Mouse (Mus musculus) neural tube, embryonic 15.5 days (tissue): Measurements from ENCODE around the gene Eif4b. TPM values are rescaled to one million over a fixed set of nuclear protein-coding genes. Genes with fewer than 3 reads are reported as not detected.

ENCODE experiments used
- ATAC-seq: fragments of 200-750 bp; cut with Nextera tagmentation; 2 replicates; pipeline ENCODE4 v1.8.0; 2017; ENCODE audit warnings: mild to moderate bottlenecking, moderate TSS enrichment, moderate library complexity; ENCODE audit not compliant: low FRiP score
- H3K27ac ChIP-seq: fragments of 300-500 bp; sonication (generic); replicated peaks from 2 replicates; pipeline ENCODE4 v1.5.1; 2015; ENCODE audit warnings: mild to moderate bottlenecking, inconsistent platforms
- H3K27me3 ChIP-seq: fragments of 300-500 bp; sonication (generic); replicated peaks from 2 replicates; pipeline ENCODE4 v1.6.1; 2015; ENCODE audit warnings: inconsistent platforms
- H3K36me3 ChIP-seq: fragments of 300-500 bp; sonication (generic); 2 replicates; pipeline ENCODE4 v1.6.1; 2015; ENCODE audit warnings: inconsistent platforms
- H3K4me1 ChIP-seq: fragments of 300-500 bp; sonication (generic); 2 replicates; pipeline ENCODE4 v1.6.1; 2015; ENCODE audit warnings: inconsistent platforms
- H3K4me2 ChIP-seq: fragments of 300-500 bp; sonication (generic); 2 replicates; pipeline ENCODE4 v1.6.1; 2015; ENCODE audit warnings: inconsistent platforms, mild to moderate bottlenecking, moderate library complexity
- H3K4me3 ChIP-seq: fragments of 300-500 bp; sonication (generic); replicated peaks from 2 replicates; pipeline ENCODE4 v1.5.1; 2015; ENCODE audit warnings: mild to moderate bottlenecking, inconsistent platforms
- H3K9ac ChIP-seq: fragments of 300-500 bp; sonication (generic); replicated peaks from 2 replicates; pipeline ENCODE4 v1.6.1; 2015; ENCODE audit warnings: mild to moderate bottlenecking, inconsistent platforms
- H3K9me3 ChIP-seq: fragments of 300-500 bp; sonication (generic); replicated peaks from 2 replicates; pipeline ENCODE4 v1.6.1; 2016; ENCODE audit warnings: inconsistent platforms
- WGBS: fragments of 180-500 bp; shearing (Covaris S2); methylation state at CpG from one replicate; pipeline ENCODE4 v1.1.7; 2015; ENCODE audit warnings: mixed read lengths; 5-methylcytosine and 5-hydroxymethylcytosine counted together
- polyA plus RNA-seq: library from polyadenylated mRNA; unstranded; fragments of >200 nt; fragmentation: Nextera tagmentation; extraction: Ambion mirVana; gene quantifications from 2 replicates; pipeline ENCODE4 v1.2.1, GENCODE M21; 2015

The Eif4b gene
- polyA plus RNA-seq, 1 experiment from 2014 or later, result 72.6 TPM

DNA sequence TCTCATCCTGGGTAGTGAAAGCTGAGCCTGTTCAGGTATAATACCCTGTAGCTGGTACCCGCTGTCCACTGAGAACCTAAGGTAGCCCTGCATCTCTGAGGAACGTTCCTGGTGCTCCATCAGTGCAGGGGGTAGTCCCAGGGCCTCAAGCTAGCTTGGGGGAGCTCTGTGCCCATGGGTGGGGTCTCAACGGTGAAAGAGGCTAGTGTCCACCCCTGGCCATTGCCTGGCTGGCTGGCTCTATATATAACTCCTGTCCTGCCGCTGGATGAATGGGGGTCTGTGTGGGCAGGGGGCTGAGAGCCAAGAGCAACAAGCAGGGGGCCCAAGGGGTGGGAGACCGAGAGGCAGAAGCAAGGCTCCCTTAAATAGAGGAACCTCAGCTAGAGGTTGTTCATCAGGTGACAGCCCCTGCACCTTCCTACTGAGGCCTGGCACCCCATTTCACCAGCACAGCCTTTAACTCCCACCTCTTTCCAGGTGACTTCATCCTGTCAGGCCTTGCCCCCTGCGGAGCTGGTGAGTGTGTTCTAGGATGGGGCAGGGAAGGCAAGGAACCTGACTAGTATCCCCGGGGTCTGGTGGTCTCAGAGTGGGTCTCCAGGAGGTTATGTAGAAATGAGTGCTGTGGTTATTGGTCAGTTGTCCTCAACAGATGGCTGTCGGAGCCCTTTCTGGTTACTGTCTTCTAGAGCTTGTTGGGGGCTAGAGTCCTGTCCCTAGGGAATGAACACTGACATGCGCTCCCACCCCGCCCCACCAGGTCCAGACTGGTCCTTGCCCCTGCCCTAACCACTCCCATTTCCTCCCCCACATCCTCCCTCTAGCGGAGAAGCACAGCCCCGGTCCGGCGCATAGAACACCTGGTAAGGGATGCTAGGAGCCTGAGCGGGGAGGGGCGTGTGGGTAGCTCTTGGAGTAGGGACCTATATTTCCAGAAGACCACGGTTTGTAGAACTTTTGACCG, 32.5 kb downstream of the Eif4b start:
- peak overlapping the region; percentile 62 for H3K4me2 ChIP-seq
- WGBS, result 27% methylated on average over 18 of the region's 18 CpGs
- no peaks in the 10 kb centered on the region for H3K9me3 ChIP-seq
- no peaks in the 10 kb centered on the region for H3K36me3 ChIP-seq
- 0 out of 2 replicates have a peak, but pooled peaks have one; percentile 18 for ATAC-seq
- H3K27me3 ChIP-seq, result peaks cover 40% of the 10 kb centered on the region
- peaks cover 75% of the 10 kb centered on the region for H3K4me1 ChIP-seq
- peak overlapping the region; percentile 38 for H3K4me3 ChIP-seq
- H3K9ac ChIP-seq, result no peak overlapping the region
- H3K27ac ChIP-seq, result no peak overlapping the region

GRCm38 (mm10) chr15:102106754-102107456, 33.3 kb downstream of the Eif4b start:
- Histone ChIP-seq H3K4me1 (peaks cover 66% of the 10 kb centered on the region), H3K9ac (0 out of 2 replicates have a peak overlapping the region, but pooled peaks have one; percentile 17), H3K27ac (no peak overlapping the region), H3K36me3 (no peaks in the 10 kb centered on the region), H3K27me3 (peaks cover 33% of the 10 kb centered on the region), H3K9me3 (no peaks in the 10 kb centered on the region), H3K4me2 (peak overlapping the region; percentile 62), H3K4me3 (peak overlapping the region; percentile 38)
- peak; percentile 12; the same call in 1 of the 2 replicates for ATAC-seq
- WGBS, result 6% methylated on average over 38 of the region's 38 CpGs

DNA sequence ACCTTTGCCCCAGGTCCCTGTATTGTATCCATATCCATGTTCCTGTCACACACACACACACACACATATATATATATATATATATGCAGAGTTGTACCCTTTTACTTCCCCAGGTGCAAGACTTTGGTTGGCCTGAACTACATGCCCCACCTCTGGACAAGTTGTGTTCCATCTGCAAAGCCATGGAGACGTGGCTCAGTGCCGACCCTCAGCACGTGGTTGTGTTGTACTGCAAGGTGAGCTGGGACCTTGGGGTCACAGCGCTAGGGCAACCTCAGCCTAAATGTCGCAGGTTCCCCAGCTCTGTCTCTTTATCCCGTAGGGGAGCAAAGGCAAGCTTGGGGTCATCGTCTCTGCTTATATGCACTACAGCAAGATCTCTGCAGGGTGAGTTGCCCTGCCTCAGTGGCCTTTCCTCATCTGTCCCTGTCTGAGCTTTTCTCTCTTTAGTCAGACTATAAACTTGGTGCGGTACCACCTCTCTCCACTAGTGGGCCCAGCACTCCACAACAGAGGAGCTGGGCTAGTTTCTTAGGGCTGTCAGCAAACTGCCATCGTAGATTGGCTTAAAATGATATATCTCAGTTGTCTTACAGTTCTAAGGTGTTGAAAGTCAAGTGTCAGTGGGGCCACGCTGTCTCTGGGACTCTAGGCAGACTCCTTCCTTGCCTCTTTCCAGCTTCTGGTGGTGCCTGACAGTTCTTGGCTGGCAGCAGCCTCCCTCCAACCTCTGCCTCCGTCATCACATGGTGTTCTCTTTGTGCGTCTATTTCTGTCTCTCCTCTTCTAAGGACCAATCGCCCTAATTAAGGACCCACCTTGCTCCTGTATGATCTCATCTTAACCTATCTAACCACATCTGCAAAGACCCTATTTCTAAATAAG, 34.4 kb downstream of the Eif4b start:
- 39% methylated on average over 13 of the region's 13 CpGs for WGBS
- Histone ChIP-seq H3K36me3 (no peaks in the 10 kb centered on the region), H3K27me3 (peaks cover 24% of the 10 kb centered on the region), H3K27ac (no peak overlapping the region), H3K9me3 (no peaks in the 10 kb centered on the region), H3K4me1 (peaks cover 57% of the 10 kb centered on the region), H3K4me2 (peak overlapping the region; percentile 62), H3K4me3 (no peak overlapping the region), H3K9ac (no peak overlapping the region)
- no peak for ATAC-seq

DNA sequence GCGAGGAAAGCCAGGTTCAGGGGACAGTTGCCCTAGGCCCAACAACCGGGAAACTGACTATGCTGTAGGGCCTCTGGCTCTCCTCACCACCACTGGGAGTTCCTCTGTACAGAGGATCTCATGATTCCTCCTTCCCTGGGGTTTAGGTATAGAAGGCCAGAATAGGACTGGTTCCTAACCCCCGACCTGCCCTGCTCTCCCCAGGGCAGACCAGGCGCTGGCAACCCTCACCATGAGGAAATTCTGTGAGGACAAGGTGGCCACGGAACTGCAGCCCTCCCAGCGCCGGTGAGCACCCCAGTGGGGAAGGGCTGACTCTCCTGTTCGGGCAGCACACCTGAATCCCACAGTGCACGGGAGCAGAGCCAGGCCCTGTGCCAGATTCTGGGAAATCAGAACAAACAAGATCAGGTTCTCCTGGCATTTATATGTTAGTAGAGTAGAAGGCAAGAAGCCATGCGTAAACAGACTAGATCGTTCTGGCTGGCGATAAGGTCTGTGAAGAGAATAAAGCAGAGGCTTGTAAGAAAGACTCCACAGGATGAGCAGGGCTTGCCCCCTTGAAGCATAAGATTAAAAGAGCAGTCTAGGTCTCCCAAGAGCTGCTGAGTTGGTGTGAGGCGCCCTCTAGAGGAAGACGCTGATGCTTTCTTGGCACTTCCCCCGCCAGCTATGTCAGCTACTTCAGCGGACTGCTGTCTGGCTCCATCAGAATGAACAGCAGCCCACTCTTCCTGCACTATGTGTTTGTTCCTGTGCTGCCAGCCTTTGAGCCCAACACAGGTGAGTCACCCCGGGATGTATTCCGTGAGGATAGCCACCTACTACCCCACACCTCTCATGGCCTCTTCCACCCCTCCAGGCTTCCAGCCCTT, 35.3 kb downstream of the Eif4b start:
- Histone ChIP-seq H3K4me3 (no peak overlapping the region), H3K27me3 (peaks cover 21% of the 10 kb centered on the region), H3K9ac (no peak overlapping the region), H3K9me3 (no peaks in the 10 kb centered on the region), H3K36me3 (no peaks in the 10 kb centered on the region), H3K27ac (no peak overlapping the region), H3K4me1 (peaks cover 47% of the 10 kb centered on the region), H3K4me2 (no peak overlapping the region)
- 55% methylated on average over 18 of the region's 18 CpGs for WGBS
- ATAC-seq, result 0 out of 2 replicates have a peak, but pooled peaks have one; percentile 1

DNA sequence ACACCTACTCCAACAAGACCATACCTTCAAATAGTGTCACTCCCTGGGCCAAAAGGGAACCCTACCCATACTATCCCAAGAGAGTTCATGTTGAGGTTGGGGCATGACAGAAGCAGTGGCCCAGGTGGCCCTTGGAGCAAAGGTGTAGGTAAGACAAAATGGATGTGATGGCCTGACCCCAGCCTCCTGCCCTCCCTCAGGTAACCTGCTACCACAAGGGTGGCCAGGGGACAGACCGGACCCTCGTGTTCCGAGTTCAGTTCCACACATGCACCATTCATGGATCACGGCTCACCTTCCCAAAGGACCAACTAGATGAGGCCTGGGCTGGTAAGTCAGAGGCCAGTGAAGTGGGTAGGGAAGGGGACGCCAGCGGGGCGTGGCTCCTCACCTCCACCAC, 36.7 kb downstream of the Eif4b start:
- ATAC-seq, result no peak

DNA sequence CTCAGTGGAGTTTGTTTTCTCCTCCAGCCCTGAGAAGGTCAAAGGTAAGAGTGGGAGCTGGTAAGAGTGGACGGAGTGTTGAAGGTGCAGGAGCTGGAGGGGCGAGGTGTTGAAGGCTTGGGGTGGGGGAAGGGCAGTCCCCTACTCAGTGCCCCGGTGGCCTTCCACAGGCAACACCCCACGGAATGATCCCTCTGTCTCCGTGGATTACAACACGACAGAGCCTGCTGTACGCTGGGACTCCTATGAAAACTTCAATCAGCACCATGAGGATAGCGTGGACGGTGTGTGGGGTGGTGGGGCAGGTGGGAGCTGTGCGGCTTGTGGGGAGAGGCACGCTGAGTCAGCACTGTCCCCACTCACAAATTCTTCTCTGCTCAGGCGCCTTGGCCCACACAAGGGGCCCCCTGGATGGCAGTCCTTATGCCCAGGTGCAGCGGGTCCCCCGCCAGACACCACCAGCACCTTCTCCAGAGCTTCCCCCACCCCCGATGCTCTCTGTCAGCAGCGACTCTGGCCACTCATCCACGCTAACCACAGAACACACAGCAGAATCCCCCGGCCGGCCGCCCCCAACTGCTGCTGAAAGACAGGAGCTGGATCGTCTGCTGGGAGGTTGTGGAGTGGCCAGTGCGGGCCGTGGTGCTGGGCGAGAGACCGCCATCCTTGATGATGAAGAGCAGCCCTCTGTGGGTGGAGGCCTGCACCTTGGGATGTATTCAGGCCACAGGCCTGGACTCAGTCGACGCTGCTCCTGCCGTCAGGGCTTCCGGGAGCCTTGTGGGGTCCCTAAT, 37.3 kb downstream of the Eif4b start:
- no peaks in the 10 kb centered on the region for H3K9me3 ChIP-seq
- H3K36me3 ChIP-seq, result peaks cover 8% of the 10 kb centered on the region
- peaks cover 32% of the 10 kb centered on the region for H3K4me1 ChIP-seq
- H3K4me3 ChIP-seq, result no peak overlapping the region
- WGBS, result 80% methylated on average over 29 of the region's 29 CpGs
- peaks cover 12% of the 10 kb centered on the region for H3K27me3 ChIP-seq
- H3K27ac ChIP-seq, result no peak overlapping the region
- H3K4me2 ChIP-seq, result no peak overlapping the region
- ATAC-seq, result no peak
- H3K9ac ChIP-seq, result no peak overlapping the region

More for the DNA sequence above, 36.7 kb downstream of the Eif4b start:
- no peaks in the 10 kb centered on the region for H3K9me3 ChIP-seq
- H3K36me3 ChIP-seq, result 0 out of 2 replicates have a peak, but pooled peaks cover 1% of the 10 kb centered on the region
- no peak overlapping the region for H3K27ac ChIP-seq
- no peak overlapping the region for H3K9ac ChIP-seq
- peaks cover 19% of the 10 kb centered on the region for H3K27me3 ChIP-seq
- WGBS, result over 99% methylated on average over 7 of the region's 7 CpGs
- no peak overlapping the region for H3K4me3 ChIP-seq
- H3K4me1 ChIP-seq, result peaks cover 36% of the 10 kb centered on the region
- no peak overlapping the region for H3K4me2 ChIP-seq

DNA sequence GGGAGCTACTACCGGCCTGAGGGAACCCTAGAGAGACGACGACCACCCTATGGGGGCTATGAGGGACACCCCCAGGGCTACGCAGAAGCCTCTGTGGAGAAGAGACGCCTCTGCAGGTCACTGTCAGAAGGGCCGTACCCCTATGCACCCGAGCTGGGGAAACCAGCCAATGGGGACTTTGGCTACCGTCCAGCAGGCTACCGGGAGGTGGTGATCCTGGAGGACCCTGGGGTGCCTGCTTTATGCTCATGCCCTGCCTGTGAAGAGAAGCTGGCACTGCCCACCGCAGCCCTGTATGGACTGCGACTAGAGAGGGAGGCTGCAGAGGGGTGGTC, 37.9 kb downstream of the Eif4b start:
- no peak overlapping the region for H3K4me3 ChIP-seq
- ATAC-seq, result no peak
- no peak overlapping the region for H3K27ac ChIP-seq
- 78% methylated on average over 11 of the region's 11 CpGs for WGBS
- H3K4me2 ChIP-seq, result no peak overlapping the region
- H3K9me3 ChIP-seq, result no peaks in the 10 kb centered on the region
- H3K36me3 ChIP-seq, result peaks cover 11% of the 10 kb centered on the region
- H3K27me3 ChIP-seq, result peaks cover 7% of the 10 kb centered on the region; the same call in 1 of the 2 replicates
- peaks cover 32% of the 10 kb centered on the region for H3K4me1 ChIP-seq
- no peak overlapping the region for H3K9ac ChIP-seq

DNA sequence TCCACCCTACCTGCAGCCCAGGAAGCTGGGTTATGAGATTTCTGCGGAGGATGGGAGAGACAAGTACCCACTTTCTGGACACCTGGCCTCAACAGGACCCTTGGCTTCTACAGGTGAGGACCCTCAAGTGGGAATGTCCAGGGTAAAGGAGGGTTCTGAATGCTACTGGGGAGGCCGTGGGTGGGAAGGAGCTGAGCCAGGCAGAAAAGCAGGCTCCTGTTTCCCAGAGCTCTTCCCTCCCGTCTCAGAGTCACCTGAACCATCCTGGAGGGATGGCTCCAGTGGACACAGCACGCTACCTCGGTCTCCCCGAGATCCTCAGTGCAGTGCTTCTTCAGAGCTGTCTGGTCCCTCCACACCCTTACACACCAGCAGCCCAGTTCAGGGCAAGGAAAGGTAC, 38.6 kb downstream of the Eif4b start:
- Histone ChIP-seq H3K4me2 (no peak overlapping the region), H3K4me3 (no peak overlapping the region), H3K9me3 (no peaks in the 10 kb centered on the region), H3K27me3 (peaks cover 4% of the 10 kb centered on the region; the same call in 1 of the 2 replicates), H3K4me1 (peaks cover 31% of the 10 kb centered on the region), H3K9ac (no peak overlapping the region), H3K36me3 (peaks cover 18% of the 10 kb centered on the region), H3K27ac (no peak overlapping the region)
- ATAC-seq, result no peak
- WGBS, result 94% methylated on average over 6 of the region's 6 CpGs

DNA sequence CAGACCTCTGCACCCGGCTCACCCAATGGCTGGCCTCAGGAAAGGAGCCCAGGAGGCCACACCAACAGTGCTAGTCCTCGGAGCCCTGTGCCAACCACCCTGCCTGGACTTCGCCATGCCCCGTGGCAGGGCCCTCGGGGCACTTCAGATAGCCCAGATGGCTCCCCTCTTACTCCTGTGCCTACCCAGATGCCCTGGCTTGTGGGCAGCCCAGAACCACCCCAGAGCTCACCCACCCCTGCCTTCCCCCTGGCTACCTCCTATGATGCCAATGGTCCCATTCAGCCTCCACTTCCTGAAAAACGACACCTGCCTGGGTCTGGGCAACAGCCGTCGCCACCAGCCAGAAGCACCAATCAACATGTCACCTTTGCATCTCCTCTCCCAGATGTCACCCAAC, 39.3 kb downstream of the Eif4b start:
- no peak for ATAC-seq
- Histone ChIP-seq H3K27me3 (peaks cover 1% of the 10 kb centered on the region; the same call in 1 of the 2 replicates), H3K4me3 (no peak overlapping the region), H3K27ac (no peak overlapping the region), H3K4me2 (no peak overlapping the region), H3K36me3 (peaks cover 24% of the 10 kb centered on the region), H3K4me1 (peaks cover 29% of the 10 kb centered on the region), H3K9me3 (no peaks in the 10 kb centered on the region), H3K9ac (no peak overlapping the region)
- whole genome bisulfite sequencing, result 81% methylated on average over 8 of the region's 8 CpGs

GRCm38 (mm10) chr15:102113674-102114073, 40.1 kb downstream of the Eif4b start:
- WGBS, result 85% methylated on average over 4 of the region's 4 CpGs
- Histone ChIP-seq H3K9ac (no peak overlapping the region), H3K4me1 (peaks cover 30% of the 10 kb centered on the region), H3K9me3 (no peaks in the 10 kb centered on the region), H3K4me3 (no peak overlapping the region), H3K27ac (no peak overlapping the region), H3K36me3 (peaks cover 32% of the 10 kb centered on the region), H3K27me3 (no peaks in the 10 kb centered on the region), H3K4me2 (no peak overlapping the region)
- no peak for ATAC-seq
